Mouse (Mus musculus): ENCODE results near the gene Plxna4.

Plxna4 gene

GRCm38 (mm10) chr6:32583582-32583981 lies 4.4 kb downstream of the Plxna4 start:
- Histone ChIP-seq H3K4me3 (replicated peaks; ENCODE audit: low read length) (no peak overlapping the region), H3K27me3 (ENCODE audit: insufficient read depth, low read length) (peaks cover 57% of the 10 kb centered on the region), H3K4me1 (replicated peaks; ENCODE audit: low read depth, low read length) (peaks cover 19% of the 10 kb centered on the region), H3K9me3 (ENCODE audit: low read length) (no peaks in the 10 kb centered on the region), H3K36me3 (ENCODE audit: insufficient read depth, low read length) (no peaks in the 10 kb centered on the region)
- no peak for TF ChIP-seq NANOG (IDR thresholded peaks at IDR 0.05; ENCODE audit: borderline replicate concordance, low read length)
- no peak for TF ChIP-seq POU5F1 (IDR thresholded peaks at IDR 0.05; ENCODE audit: borderline replicate concordance, low read length)

DNA sequence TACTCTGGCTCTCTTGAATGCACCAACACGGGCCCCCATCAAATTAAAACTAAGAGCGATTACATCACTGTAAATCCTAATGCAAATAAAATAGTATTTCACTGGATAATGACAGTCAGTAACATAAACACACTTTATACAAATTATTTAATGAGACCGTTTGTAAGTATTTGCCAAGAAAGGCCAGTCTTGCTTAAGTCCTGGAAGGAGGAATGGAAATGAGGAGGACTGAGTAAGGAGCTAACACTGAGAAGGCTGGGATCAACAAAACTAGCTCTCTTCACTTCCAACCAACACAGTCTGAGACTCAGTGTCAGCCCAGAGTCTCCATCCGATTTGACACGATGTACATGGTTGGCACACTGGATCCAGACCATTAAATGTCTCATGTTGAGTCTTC lies 16.5 kb downstream of the Plxna4 start:
- Histone ChIP-seq H3K4me1 (replicated peaks; ENCODE audit: low read depth, low read length) (no peaks in the 10 kb centered on the region), H3K27me3 (ENCODE audit: insufficient read depth, low read length) (peaks cover 4% of the 10 kb centered on the region; the same call in 1 of the 2 replicates), H3K4me3 (replicated peaks; ENCODE audit: low read length) (no peak overlapping the region), H3K36me3 (ENCODE audit: insufficient read depth, low read length) (no peaks in the 10 kb centered on the region), H3K9me3 (ENCODE audit: low read length) (no peaks in the 10 kb centered on the region)
- TF ChIP-seq NANOG (IDR thresholded peaks at IDR 0.05; ENCODE audit: borderline replicate concordance, low read length) (no peak), POU5F1 (IDR thresholded peaks at IDR 0.05; ENCODE audit: borderline replicate concordance, low read length) (no peak), CTCF (conservative IDR thresholded peaks at IDR 0.05; ENCODE audit: low read length) (no peak)

DNA sequence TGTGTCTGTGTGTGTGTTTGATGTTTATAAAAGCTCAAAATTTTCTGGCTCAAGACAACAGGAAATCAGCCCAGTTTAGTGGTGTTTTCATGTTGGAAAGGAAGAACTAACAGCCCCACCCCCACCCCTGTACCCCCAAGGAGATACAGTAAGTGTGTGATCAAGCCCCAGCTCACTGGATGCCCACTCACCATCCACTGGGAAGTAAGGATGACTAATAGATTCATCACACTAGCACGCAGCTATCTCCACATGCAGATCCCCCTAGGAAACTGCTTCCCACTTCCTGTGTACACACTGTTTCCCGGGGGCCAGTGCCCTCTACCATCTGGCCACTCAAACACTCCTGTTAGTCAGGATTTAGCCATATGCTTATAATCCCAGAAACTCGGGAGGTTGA lies 17.5 kb downstream of the Plxna4 start:
- H3K9me3 ChIP-seq (ENCODE audit: low read length) = no peaks in the 10 kb centered on the region
- H3K4me3 ChIP-seq (replicated peaks; ENCODE audit: low read length) = no peak overlapping the region
- no peaks in the 10 kb centered on the region for H3K4me1 ChIP-seq (replicated peaks; ENCODE audit: low read depth, low read length)
- no peaks in the 10 kb centered on the region for H3K36me3 ChIP-seq (ENCODE audit: insufficient read depth, low read length)
- no peak for TF ChIP-seq NANOG (IDR thresholded peaks at IDR 0.05; ENCODE audit: borderline replicate concordance, low read length)
- H3K27me3 ChIP-seq (ENCODE audit: insufficient read depth, low read length) = peaks cover 4% of the 10 kb centered on the region; the same call in 1 of the 2 replicates

DNA sequence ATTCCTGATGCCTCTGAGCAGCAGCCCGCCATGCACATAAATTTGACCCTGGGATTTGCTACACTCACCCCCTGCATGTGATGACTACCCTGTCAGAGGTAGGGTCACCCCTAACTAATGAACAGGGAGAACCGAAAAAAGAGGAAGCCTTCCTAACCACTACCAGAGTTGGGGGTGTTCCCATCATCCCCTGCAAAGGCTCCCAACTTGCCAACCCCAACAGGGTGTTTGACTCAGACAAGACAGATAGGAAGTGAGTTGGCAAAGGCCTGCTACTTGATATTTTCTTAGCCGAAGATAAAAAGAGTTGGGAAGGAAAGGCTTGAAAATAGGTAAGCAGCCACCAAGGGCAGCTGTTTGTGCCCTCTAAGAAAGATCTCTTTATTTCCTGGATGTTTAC lies 18.1 kb downstream of the Plxna4 start:
- Histone ChIP-seq H3K9me3 (ENCODE audit: low read length) (no peaks in the 10 kb centered on the region), H3K4me3 (replicated peaks; ENCODE audit: low read length) (no peak overlapping the region), H3K4me1 (replicated peaks; ENCODE audit: low read depth, low read length) (no peaks in the 10 kb centered on the region), H3K36me3 (ENCODE audit: insufficient read depth, low read length) (no peaks in the 10 kb centered on the region), H3K27me3 (ENCODE audit: insufficient read depth, low read length) (no peaks in the 10 kb centered on the region; the same call in 1 of the 2 replicates)
- TF ChIP-seq POU5F1 (IDR thresholded peaks at IDR 0.05; ENCODE audit: borderline replicate concordance, low read length) = no peak

GRCm38 (mm10) chr6:32546915-32547314 lies 41.1 kb downstream of the Plxna4 start:
- H3K27me3 ChIP-seq (ENCODE audit: insufficient read depth, low read length) = no peaks in the 10 kb centered on the region
- H3K9me3 ChIP-seq (ENCODE audit: low read length) = peaks cover 9% of the 10 kb centered on the region; the same call in 1 of the 2 replicates
- TF ChIP-seq NANOG (IDR thresholded peaks at IDR 0.05; ENCODE audit: borderline replicate concordance, low read length) (no peak), CTCF (conservative IDR thresholded peaks at IDR 0.05; ENCODE audit: low read length) (no peak), POU5F1 (IDR thresholded peaks at IDR 0.05; ENCODE audit: borderline replicate concordance, low read length) (no peak)
- no peaks in the 10 kb centered on the region for H3K4me1 ChIP-seq (replicated peaks; ENCODE audit: low read depth, low read length)
- H3K36me3 ChIP-seq (ENCODE audit: insufficient read depth, low read length) = no peaks in the 10 kb centered on the region
- H3K4me3 ChIP-seq (replicated peaks; ENCODE audit: low read length) = no peak overlapping the region

- no peaks in the 10 kb centered on the region for H3K4me1 ChIP-seq (replicated peaks; ENCODE audit: low read depth, low read length)
Measured at GRCm38 (mm10) chr6:32544021-32544420, 44.0 kb downstream of the Plxna4 start.

DNA sequence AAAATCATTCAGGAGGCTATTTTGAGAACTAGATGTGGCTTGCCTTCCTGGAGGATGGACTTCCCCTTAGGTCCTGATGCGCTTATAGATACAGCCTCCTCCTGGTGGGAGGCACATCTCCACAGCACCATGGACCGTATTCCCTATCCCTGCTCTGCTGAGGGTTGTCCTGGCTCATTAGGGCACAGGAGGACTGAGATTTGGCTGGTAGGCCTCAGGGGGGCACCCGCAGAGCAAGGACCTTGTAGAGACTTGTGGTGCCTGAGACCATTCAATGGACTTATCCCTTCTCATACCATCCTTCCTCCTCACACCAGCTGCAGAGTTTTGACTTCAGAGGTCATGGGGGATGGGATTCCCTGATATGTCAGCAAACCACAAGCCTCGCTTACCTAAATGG lies 47.8 kb downstream of the Plxna4 start:
- Histone ChIP-seq H3K36me3 (ENCODE audit: insufficient read depth, low read length) (no peaks in the 10 kb centered on the region), H3K4me3 (replicated peaks; ENCODE audit: low read length) (no peak overlapping the region), H3K9me3 (ENCODE audit: low read length) (peaks cover 3% of the 10 kb centered on the region; the same call in 1 of the 2 replicates), H3K4me1 (replicated peaks; ENCODE audit: low read depth, low read length) (no peaks in the 10 kb centered on the region), H3K27me3 (ENCODE audit: insufficient read depth, low read length) (no peaks in the 10 kb centered on the region)
- TF ChIP-seq POU5F1 (IDR thresholded peaks at IDR 0.05; ENCODE audit: borderline replicate concordance, low read length) (no peak), CTCF (conservative IDR thresholded peaks at IDR 0.05; ENCODE audit: low read length) (no peak), NANOG (IDR thresholded peaks at IDR 0.05; ENCODE audit: borderline replicate concordance, low read length) (no peak)

More at GRCm38 (mm10) chr6:32544021-32544420, 44.0 kb downstream of the Plxna4 start:
- no peak for TF ChIP-seq NANOG (IDR thresholded peaks at IDR 0.05; ENCODE audit: borderline replicate concordance, low read length)
- TF ChIP-seq POU5F1 (IDR thresholded peaks at IDR 0.05; ENCODE audit: borderline replicate concordance, low read length) = no peak
- TF ChIP-seq CTCF (conservative IDR thresholded peaks at IDR 0.05; ENCODE audit: low read length) = no peak
- H3K4me3 ChIP-seq (replicated peaks; ENCODE audit: low read length) = no peak overlapping the region
- no peaks in the 10 kb centered on the region for H3K36me3 ChIP-seq (ENCODE audit: insufficient read depth, low read length)
- peaks cover 9% of the 10 kb centered on the region; the same call in 1 of the 2 replicates for H3K9me3 ChIP-seq (ENCODE audit: low read length)
- H3K27me3 ChIP-seq (ENCODE audit: insufficient read depth, low read length) = no peaks in the 10 kb centered on the region

- no peak for TF ChIP-seq NANOG (IDR thresholded peaks at IDR 0.05; ENCODE audit: borderline replicate concordance, low read length)
- no peak for TF ChIP-seq POU5F1 (IDR thresholded peaks at IDR 0.05; ENCODE audit: borderline replicate concordance, low read length)
- no peak for TF ChIP-seq CTCF (conservative IDR thresholded peaks at IDR 0.05; ENCODE audit: low read length)
- no peaks in the 10 kb centered on the region for H3K36me3 ChIP-seq (ENCODE audit: insufficient read depth, low read length)
- H3K4me3 ChIP-seq (replicated peaks; ENCODE audit: low read length) = no peak overlapping the region
- no peaks in the 10 kb centered on the region; the same call in 1 of the 2 replicates for H3K9me3 ChIP-seq (ENCODE audit: low read length)
- no peaks in the 10 kb centered on the region for H3K4me1 ChIP-seq (replicated peaks; ENCODE audit: low read depth, low read length)
- no peaks in the 10 kb centered on the region for H3K27me3 ChIP-seq (ENCODE audit: insufficient read depth, low read length)
Measured at GRCm38 (mm10) chr6:32533962-32534740, 53.8 kb downstream of the Plxna4 start.

DNA sequence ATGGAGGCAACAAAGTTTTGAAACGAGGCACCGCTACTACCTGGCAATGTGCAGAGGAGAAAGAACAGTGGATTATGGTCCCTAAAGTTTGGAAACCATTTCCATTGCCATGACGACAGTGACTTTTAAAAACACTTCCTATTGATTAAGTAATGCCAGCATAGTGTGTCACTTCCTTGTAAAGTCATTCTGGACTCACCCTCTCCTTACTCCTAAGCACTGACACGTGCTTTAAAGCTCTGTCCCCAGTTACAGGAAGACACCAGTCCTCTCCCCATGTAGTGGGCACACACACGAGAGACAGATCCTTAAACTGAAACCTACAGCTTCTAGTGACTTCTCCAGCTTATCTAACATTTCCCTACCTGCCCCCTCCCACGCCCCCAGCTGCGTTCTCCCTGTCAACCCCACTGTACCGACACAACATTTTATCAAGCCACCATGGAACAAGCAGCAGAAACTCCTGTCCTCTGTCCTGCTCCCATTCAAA lies 59.9 kb downstream of the Plxna4 start:
- Histone ChIP-seq H3K36me3 (ENCODE audit: insufficient read depth, low read length) (no peaks in the 10 kb centered on the region), H3K27me3 (ENCODE audit: insufficient read depth, low read length) (no peaks in the 10 kb centered on the region), H3K4me1 (replicated peaks; ENCODE audit: low read depth, low read length) (no peaks in the 10 kb centered on the region), H3K4me3 (replicated peaks; ENCODE audit: low read length) (no peak overlapping the region), H3K9me3 (ENCODE audit: low read length) (no peaks in the 10 kb centered on the region)
- TF ChIP-seq POU5F1 (IDR thresholded peaks at IDR 0.05; ENCODE audit: borderline replicate concordance, low read length) (no peak), CTCF (conservative IDR thresholded peaks at IDR 0.05; ENCODE audit: low read length) (no peak), NANOG (IDR thresholded peaks at IDR 0.05; ENCODE audit: borderline replicate concordance, low read length) (no peak)

All from E14TG2a.4 (cell line).